Mouse (Mus musculus) forelimb bud, embryonic 11.5 days (tissue): ENCODE data around the gene Med23.

Experiments used
- DNase-seq: peaks from one replicate; pipeline ENCODE4 v3.0.0-alpha.2; 2012; ENCODE audit warnings: low read depth, low spot score

Gene Med23

GRCm38 (mm10) chr10:24961112-24961511 lies 91.3 kb downstream of the Med23 start:
- DNase-seq: no peak

DNA sequence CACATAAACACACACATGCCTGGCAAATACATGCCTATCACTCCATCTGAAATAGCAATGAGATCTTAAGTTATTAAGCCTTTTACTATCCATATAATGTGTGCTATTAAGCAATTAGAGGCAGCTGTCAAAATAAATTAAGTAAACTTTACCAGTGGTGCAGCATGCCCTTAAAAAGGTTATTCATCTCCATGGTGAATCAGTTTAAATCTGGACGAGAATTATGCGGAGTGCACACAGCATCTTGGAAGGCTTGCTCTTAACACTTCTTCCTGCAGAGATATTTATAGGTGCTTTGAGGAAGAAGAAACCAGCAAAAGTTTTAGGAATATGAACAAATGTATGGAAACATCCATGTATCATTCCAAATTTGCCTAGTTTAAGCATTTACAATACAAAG lies 92.1 kb downstream of the Med23 start:
- no peak for DNase-seq
